Comparison of ENCODE assay signal across 23 mouse cellular contexts in genomic region chr1:88120550-88120949, GRCm38 (mm10). TPM values are rescaled to one million over a fixed set of nuclear protein-coding genes. Genes with fewer than 3 reads are reported as not detected.
DNase-seq lines count a peak whose midpoint lies in the region; ATAC-seq and TF ChIP-seq lines count a peak whose summit lies in the region.
"Not testable (repeated sequence)": the region's sequence is repeated elsewhere in the genome, so short reads cannot be mapped to it uniquely, and the experiment has no call there.
"Had no signal": no experiment of that assay in that cellular context is flagged by ENCODE, and none has a peak within 500 bp of the region (broad histone marks: within the 10 kb centered on the region; RNA-seq: fewer than 3 reads in every experiment).

No protein-coding gene starts in this region.

- not testable (repeated sequence) for H3K27ac ChIP-seq in ES-Bruce4 (ENCODE audit: insufficient read depth, low read length); cerebellum, adult 2 months (ENCODE audit: insufficient read depth, low read length); intestine, embryonic 15.5 days; kidney, postnatal 0 days; liver, postnatal 0 days (ENCODE audit: low read depth); thymus, adult 2 months (ENCODE audit: control insufficient read depth, insufficient read depth, low read length)

- H3K9ac ChIP-seq in ES-Bruce4 (ENCODE audit: low read depth, poor library complexity, severe bottlenecking); intestine, embryonic 15.5 days; kidney, postnatal 0 days (ENCODE audit: low read depth, low read length); liver, postnatal 0 days (replicated peaks): not testable (repeated sequence)

- not testable (repeated sequence) for TF ChIP-seq POLR2A in ES-Bruce4 (IDR thresholded peaks at IDR 0.05; ENCODE audit: insufficient read depth, low read length); cerebellum, adult 2 months (IDR thresholded peaks at IDR 0.05; ENCODE audit: borderline replicate concordance, insufficient read depth, low read length); thymus, adult 2 months (IDR thresholded peaks at IDR 0.05; ENCODE audit: control insufficient read depth, extremely low read depth, insufficient read depth, low read length, poor library complexity)

- not testable (repeated sequence) for DNase-seq in cerebellum, adult 2 months; kidney, postnatal 0 days (ENCODE audit: low spot score); liver, postnatal 0 days; thymus, adult 2 months

- not testable (repeated sequence) for H3K36me3 ChIP-seq in ES-Bruce4 (ENCODE audit: control insufficient read depth, insufficient read depth, low read length, poor library complexity, severe bottlenecking); intestine, embryonic 15.5 days; kidney, postnatal 0 days (ENCODE audit: insufficient read depth, low read length); liver, postnatal 0 days (replicated peaks; ENCODE audit: insufficient read depth, low read length); thymus, adult 2 months (ENCODE audit: control insufficient read depth, insufficient read depth, low read length)

- TF ChIP-seq EP300 in ES-Bruce4 (IDR thresholded peaks at IDR 0.05; ENCODE audit: insufficient read depth, low read depth, low read length); liver, postnatal 0 days (IDR thresholded peaks at IDR 0.05; ENCODE audit: low read depth): not testable (repeated sequence)

- H3K27me3 ChIP-seq in ES-Bruce4 (ENCODE audit: control insufficient read depth, insufficient read depth, low read length, poor library complexity, severe bottlenecking); cerebellum, adult 2 months (ENCODE audit: control insufficient read depth, insufficient read depth, low read length); intestine, embryonic 15.5 days (replicated peaks); kidney, postnatal 0 days (ENCODE audit: insufficient read depth, low read length); liver, postnatal 0 days (ENCODE audit: insufficient read depth, low read length); thymus, adult 2 months (ENCODE audit: control insufficient read depth, insufficient read depth, low read length): not testable (repeated sequence)

- not testable (repeated sequence) for H3K4me2 ChIP-seq in intestine, embryonic 15.5 days (replicated peaks); kidney, postnatal 0 days (ENCODE audit: low read length); liver, postnatal 0 days (ENCODE audit: low read depth, low read length)

- TF ChIP-seq CTCF in ES-Bruce4 (IDR thresholded peaks at IDR 0.05; ENCODE audit: low read depth, low read length): peak; percentile 3
- 0 out of 2 replicates have a peak, but pooled peaks have one; percentile 18 for TF ChIP-seq CTCF in cerebellum, adult 2 months (IDR thresholded peaks at IDR 0.05; ENCODE audit: borderline replicate concordance, insufficient read depth, low read depth, low read length)
- peak; percentile 61 for TF ChIP-seq CTCF in kidney, postnatal 0 days (IDR thresholded peaks at IDR 0.05; ENCODE audit: low read depth)
- peak; percentile 51 for TF ChIP-seq CTCF in liver, postnatal 0 days (IDR thresholded peaks at IDR 0.05; ENCODE audit: low read depth)
- peak; percentile 29; the same call in 1 of the 2 replicates for TF ChIP-seq CTCF in thymus, adult 2 months (IDR thresholded peaks at IDR 0.05; ENCODE audit: borderline replicate concordance, control insufficient read depth, extremely low read depth, insufficient read depth, low read length, poor library complexity)

- WGBS in cerebellum, adult 2 months: 12% methylated on average over 4 of the region's 4 CpGs
- 10% methylated on average over 4 of the region's 4 CpGs for WGBS in intestine, embryonic 15.5 days
- 15% methylated on average over 4 of the region's 4 CpGs for WGBS in kidney, postnatal 0 days
- WGBS in liver, postnatal 0 days (ENCODE audit: insufficient replicate concordance): 17% methylated on average over 4 of the region's 4 CpGs
- WGBS in thymus, adult 2 months: 50% methylated on average over 4 of the region's 4 CpGs

- H3K4me3 ChIP-seq in ES-Bruce4 (ENCODE audit: low read depth, low read length); cerebellum, adult 2 months (replicated peaks; ENCODE audit: insufficient read depth, low read depth, low read length); intestine, embryonic 15.5 days (replicated peaks); kidney, postnatal 0 days (replicated peaks; ENCODE audit: low read depth, low read length); liver, postnatal 0 days (ENCODE audit: low read depth, low read length); thymus, adult 2 months (ENCODE audit: control insufficient read depth, insufficient read depth, low read length): not testable (repeated sequence)

- not testable (repeated sequence) for H3K9me3 ChIP-seq in ES-Bruce4 (replicated peaks; ENCODE audit: control insufficient read depth, insufficient read depth, low read length, poor library complexity, severe bottlenecking); intestine, embryonic 15.5 days; kidney, postnatal 0 days (replicated peaks; ENCODE audit: low read length); liver, postnatal 0 days (ENCODE audit: low read length)

- peak; percentile 84 for ATAC-seq in frontal cortex, adult (ENCODE audit: low TSS enrichment)
- peak; percentile 51; the same call in 1 of the 2 replicates for ATAC-seq in intestine, embryonic 15.5 days
- peak; percentile 59 for ATAC-seq in kidney, postnatal 0 days (replicated peaks; ENCODE audit: low FRiP score, low read depth)
- ATAC-seq in liver, postnatal 0 days: peak; percentile 49
- peak; percentile 81 for ATAC-seq in megakaryocyte-erythroid progenitor cell, adult 5-6 weeks (replicated peaks; ENCODE audit: low FRiP score, low TSS enrichment, poor library complexity, severe bottlenecking)

- H3K4me1 ChIP-seq in ES-Bruce4 (ENCODE audit: control insufficient read depth, insufficient read depth, low read length); cerebellum, adult 2 months (ENCODE audit: control insufficient read depth, insufficient read depth, low read length); intestine, embryonic 15.5 days (replicated peaks); kidney, postnatal 0 days (replicated peaks; ENCODE audit: insufficient read depth, low read length); liver, postnatal 0 days (ENCODE audit: insufficient read depth); thymus, adult 2 months (replicated peaks; ENCODE audit: control insufficient read depth, insufficient read depth, low read length): not testable (repeated sequence)

RNA-seq across cellular contexts. Expression of gene Ugt1a6a, which starts 14.1 kb away (rescaled TPM):
- polyA plus RNA-seq in ES-Bruce4 (2011; ENCODE audit: insufficient read depth, insufficient read length, low read depth, missing spikeins): not detected in 2 replicates
- polyA plus RNA-seq in cerebellum, adult 2 months (2012; rRNA removed): 0.44 and 0.57 TPM in 2 replicates
- polyA plus RNA-seq in intestine, embryonic 15.5 days (2015; fragmentation: Nextera tagmentation; extraction: Ambion mirVana): 7.9 and 10.3 TPM in 2 replicates
- polyA plus RNA-seq in kidney, postnatal 0 days (2015; fragmentation: Nextera tagmentation; extraction: Ambion mirVana): 8.2 and 9.3 TPM in 2 replicates
- 27.7 and 28.5 TPM in 2 replicates for polyA plus RNA-seq in liver, postnatal 0 days (2015; fragmentation: Nextera tagmentation; extraction: Ambion mirVana)
- not detected in 2 replicates for total RNA-seq in megakaryocyte-erythroid progenitor cell, adult 5-6 weeks (2014; fragmentation: Nextera tagmentation)
- not detected in 2 replicates for total RNA-seq in megakaryocyte-erythroid progenitor cell, adult 5-6 weeks (2017)
- 3.0 and 3.8 TPM in 2 replicates for polyA plus RNA-seq in thymus, adult 2 months (2012; rRNA removed)

RNA-seq across cellular contexts. Expression of gene Ugt1a6b, which starts 17.5 kb away (rescaled TPM):
- polyA plus RNA-seq in ES-Bruce4 (2011; ENCODE audit: insufficient read depth, insufficient read length, low read depth, missing spikeins): not detected in 2 replicates
- polyA plus RNA-seq in cerebellum, adult 2 months (2012; rRNA removed): not detected in 2 replicates
- polyA plus RNA-seq in intestine, embryonic 15.5 days (2015; fragmentation: Nextera tagmentation; extraction: Ambion mirVana): 0.29 and 0.36 TPM in 2 replicates
- 0.55 and 0.65 TPM in 2 replicates for polyA plus RNA-seq in kidney, postnatal 0 days (2015; fragmentation: Nextera tagmentation; extraction: Ambion mirVana)
- polyA plus RNA-seq in liver, postnatal 0 days (2015; fragmentation: Nextera tagmentation; extraction: Ambion mirVana): 28.8 and 29.4 TPM in 2 replicates
- total RNA-seq in megakaryocyte-erythroid progenitor cell, adult 5-6 weeks (2014; fragmentation: Nextera tagmentation): 0.83 and 0.99 TPM in 2 replicates
- total RNA-seq in megakaryocyte-erythroid progenitor cell, adult 5-6 weeks (2017): not detected in 2 replicates
- 1.3 and 1.6 TPM in 2 replicates for polyA plus RNA-seq in thymus, adult 2 months (2012; rRNA removed)
- polyA plus RNA-seq: activated CD4-positive, CD25-positive, alpha-beta regulatory T cell, adult 4 months; heart, embryonic 15.5 days; hindbrain, embryonic 10.5 days; limb, embryonic 13.5 days; neural tube, embryonic 14.5 days had no signal

RNA-seq across cellular contexts. Expression of gene Ugt1a7c, which starts 25.7 kb away (rescaled TPM):
- polyA plus RNA-seq in ES-Bruce4 (2011; ENCODE audit: insufficient read depth, insufficient read length, low read depth, missing spikeins): 0.41 TPM in 1 of 2 replicates, not detected in the other
- 0.44 and 0.46 TPM in 2 replicates for polyA plus RNA-seq in cerebellum, adult 2 months (2012; rRNA removed)
- 49.1 and 49.8 TPM in 2 replicates for polyA plus RNA-seq in intestine, embryonic 15.5 days (2015; fragmentation: Nextera tagmentation; extraction: Ambion mirVana)
- 10.7 and 12.1 TPM in 2 replicates for polyA plus RNA-seq in kidney, postnatal 0 days (2015; fragmentation: Nextera tagmentation; extraction: Ambion mirVana)
- 2.3 and 2.9 TPM in 2 replicates for polyA plus RNA-seq in liver, postnatal 0 days (2015; fragmentation: Nextera tagmentation; extraction: Ambion mirVana)
- 0.11 TPM in 1 of 2 replicates, not detected in the other for total RNA-seq in megakaryocyte-erythroid progenitor cell, adult 5-6 weeks (2014; fragmentation: Nextera tagmentation)
- total RNA-seq in megakaryocyte-erythroid progenitor cell, adult 5-6 weeks (2017): 0.61 and 2.3 TPM in 2 replicates
- polyA plus RNA-seq in thymus, adult 2 months (2012; rRNA removed): 0.94 and 1.1 TPM in 2 replicates

RNA-seq across cellular contexts. Expression of gene Ugt1a8, which starts 32.9 kb away (rescaled TPM):
- polyA plus RNA-seq in ES-Bruce4 (2011; ENCODE audit: insufficient read depth, insufficient read length, low read depth, missing spikeins): not detected in 2 replicates
- not detected in 2 replicates for polyA plus RNA-seq in cerebellum, adult 2 months (2012; rRNA removed)
- polyA plus RNA-seq in intestine, embryonic 15.5 days (2015; fragmentation: Nextera tagmentation; extraction: Ambion mirVana): not detected in 2 replicates
- polyA plus RNA-seq in kidney, postnatal 0 days (2015; fragmentation: Nextera tagmentation; extraction: Ambion mirVana): 0.05 TPM in 1 of 2 replicates, not detected in the other
- polyA plus RNA-seq in liver, postnatal 0 days (2015; fragmentation: Nextera tagmentation; extraction: Ambion mirVana): not detected in 2 replicates
- total RNA-seq in megakaryocyte-erythroid progenitor cell, adult 5-6 weeks (2014; fragmentation: Nextera tagmentation): not detected in 2 replicates
- total RNA-seq in megakaryocyte-erythroid progenitor cell, adult 5-6 weeks (2017): not detected in 2 replicates
- polyA plus RNA-seq in thymus, adult 2 months (2012; rRNA removed): 0.06 TPM in 1 of 2 replicates, not detected in the other
- total RNA-seq: gastrocnemius, postnatal 14 days; heart, adult 8-10 months; layer of hippocampus, postnatal 25 days; left cerebral cortex, postnatal 14 days had no signal
- polyA plus RNA-seq: activated CD4-positive, CD25-positive, alpha-beta regulatory T cell, adult 4 months; brain, embryonic 14.5 days; embryonic facial prominence, embryonic 15.5 days; forebrain, embryonic 12.5 days; heart, embryonic 15.5 days; hindbrain, embryonic 10.5 days; limb, embryonic 13.5 days; macrophage; midbrain, embryonic 13.5 days; myocyte; neural tube, embryonic 14.5 days had no signal

RNA-seq across cellular contexts. Expression of gene Ugt1a5, which starts 45.3 kb away (rescaled TPM):
- not detected in 2 replicates for polyA plus RNA-seq in ES-Bruce4 (2011; ENCODE audit: insufficient read depth, insufficient read length, low read depth, missing spikeins)
- 0.08 TPM in 1 of 2 replicates, not detected in the other for polyA plus RNA-seq in cerebellum, adult 2 months (2012; rRNA removed)
- polyA plus RNA-seq in intestine, embryonic 15.5 days (2015; fragmentation: Nextera tagmentation; extraction: Ambion mirVana): not detected in 2 replicates
- polyA plus RNA-seq in kidney, postnatal 0 days (2015; fragmentation: Nextera tagmentation; extraction: Ambion mirVana): 0.06 TPM in 1 of 2 replicates, not detected in the other
- 0.08 and 0.19 TPM in 2 replicates for polyA plus RNA-seq in liver, postnatal 0 days (2015; fragmentation: Nextera tagmentation; extraction: Ambion mirVana)
- 1.5 TPM in 1 of 2 replicates, not detected in the other for total RNA-seq in megakaryocyte-erythroid progenitor cell, adult 5-6 weeks (2014; fragmentation: Nextera tagmentation)
- total RNA-seq in megakaryocyte-erythroid progenitor cell, adult 5-6 weeks (2017): not detected in 2 replicates
- polyA plus RNA-seq in thymus, adult 2 months (2012; rRNA removed): 0.08 and 0.09 TPM in 2 replicates
- total RNA-seq: layer of hippocampus, postnatal 25 days had no signal
- polyA plus RNA-seq: activated CD4-positive, CD25-positive, alpha-beta regulatory T cell, adult 4 months; brain, embryonic 14.5 days; embryonic facial prominence, embryonic 15.5 days; forebrain, embryonic 12.5 days; heart, embryonic 15.5 days; hindbrain, embryonic 10.5 days; limb, embryonic 13.5 days; macrophage; midbrain, embryonic 13.5 days; myocyte; neural tube, embryonic 14.5 days had no signal

Comparison
In these comparisons a context has a peak if more than half of its experiments do, and no peak if none do; other contexts are left out.
1. CTCF ChIP-seq: peak in every context shown above with its lines; median percentile 61 in kidney, postnatal 0 days; 51 in liver, postnatal 0 days; 29 in thymus, adult 2 months; 18 in cerebellum, adult 2 months; 3 in ES-Bruce4.
2. RNA of gene Ugt1a6b, which starts 17.5 kb away (polyA plus RNA-seq): 28.8 to 29.4 TPM in liver, postnatal 0 days; 1.3 to 1.6 TPM in thymus, adult 2 months, 0.55 to 0.65 TPM in kidney, postnatal 0 days, 0.29 to 0.36 TPM in intestine, embryonic 15.5 days, not detected in ES-Bruce4 and not detected in cerebellum, adult 2 months; every median in the first group is over 10 times any median in the second.
3. Peak in every context shown above with its lines, with median percentiles within 50 percentile points of each other: ATAC-seq.